Mouse (Mus musculus) layer of hippocampus, adult 2 months (tissue): ENCODE results near the gene Apoc3. TPM values are rescaled to one million over a fixed set of nuclear protein-coding genes. Genes with fewer than 3 reads are reported as not detected.
A peak's percentile ranks its signal among the peaks of the same experiment; 100 is the strongest.

ENCODE experiments used
- DNase-seq, 2 experiments: peaks; one replicate each; pipeline ENCODE4 v3.0.0; 2022; ENCODE audit warnings: low spot score in 2 of 2
- H3K27ac ChIP-seq: fragments of 200-600 bp; 2 replicates; pipeline ENCODE4 v1.8.1; 2022
- H3K4me3 ChIP-seq: fragments of 200-600 bp; 2 replicates; pipeline ENCODE4 v1.8.1; 2022; ENCODE audit warnings: mild to moderate bottlenecking
- CTCF ChIP-seq: fragments of 200-600 bp; conservative IDR thresholded peaks from 2 replicates; pipeline ENCODE4 v1.8.1; 2022; ENCODE audit warnings: antibody characterized with exemption, mild to moderate bottlenecking, moderate library complexity
- total RNA-seq, 2 experiments: library from RNA; stranded (reverse); gene quantifications; 2 replicates each; pipeline ENCODE4 v1.2.3; 2021

Gene Apoc3
- total RNA-seq, 2 experiments from 2014 or later: 1.0 TPM; not detected in 1

DNA sequence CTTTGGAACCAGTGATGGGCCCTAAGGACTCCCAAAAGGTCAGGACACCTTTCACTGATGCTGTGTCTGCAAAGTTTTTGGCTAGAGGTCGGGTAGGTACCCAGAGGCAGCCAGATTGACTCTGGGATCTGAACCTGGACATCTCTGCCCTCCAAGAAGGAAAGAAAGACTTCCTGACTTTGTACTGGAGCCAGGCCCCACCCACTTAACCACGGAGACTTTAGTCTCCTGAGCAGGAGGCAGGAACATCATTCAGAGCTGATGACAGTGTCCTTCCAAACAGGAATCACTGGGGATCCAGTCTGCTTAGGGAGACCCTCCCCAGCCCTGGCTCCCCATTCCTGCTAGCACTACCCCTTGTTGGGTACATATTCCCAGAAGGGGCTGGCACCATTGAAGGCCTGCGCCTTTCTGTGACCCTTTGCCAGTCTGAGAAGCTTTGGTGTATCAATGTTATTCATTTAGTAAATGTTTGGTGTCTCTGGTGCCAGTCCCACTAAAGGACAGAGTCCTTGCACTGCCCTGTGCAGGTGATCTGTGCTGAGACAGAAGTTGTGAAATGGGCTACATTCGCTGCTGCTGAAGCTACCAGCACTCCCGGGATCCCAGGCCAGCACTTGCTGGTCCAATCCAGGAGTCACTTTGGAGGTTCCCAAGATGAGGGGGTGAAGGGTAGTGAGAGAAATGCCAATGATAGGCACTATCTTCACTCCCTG, 10.3 kb downstream of the Apoc3 start:
- H3K4me3 ChIP-seq: no peak overlapping the region
- DNase-seq: no peak
- no peak for TF ChIP-seq CTCF
- H3K27ac ChIP-seq: no peak overlapping the region

DNA sequence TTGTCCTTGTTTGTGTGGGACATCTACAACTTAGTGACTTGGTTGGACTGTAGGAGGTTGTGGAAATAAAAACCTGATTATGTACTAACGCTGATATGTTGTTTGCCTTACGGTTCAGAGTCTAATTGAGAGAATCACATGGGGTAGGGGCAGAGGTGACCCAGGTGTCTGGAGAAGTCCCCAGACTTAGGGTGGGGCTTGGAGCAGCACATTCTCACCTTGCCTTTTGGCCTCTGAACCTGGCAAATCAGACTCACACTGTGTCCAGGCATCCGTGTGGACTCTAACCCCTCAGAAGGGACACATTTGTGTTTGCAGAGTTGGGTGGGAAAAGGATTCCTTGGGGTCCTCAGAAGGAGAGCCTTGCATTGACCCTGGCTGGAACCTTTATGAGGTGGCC, 11.3 kb downstream of the Apoc3 start:
- Histone ChIP-seq H3K4me3 (no peak overlapping the region), H3K27ac (no peak overlapping the region)
- DNase-seq: no peak
- no peak for TF ChIP-seq CTCF

DNA sequence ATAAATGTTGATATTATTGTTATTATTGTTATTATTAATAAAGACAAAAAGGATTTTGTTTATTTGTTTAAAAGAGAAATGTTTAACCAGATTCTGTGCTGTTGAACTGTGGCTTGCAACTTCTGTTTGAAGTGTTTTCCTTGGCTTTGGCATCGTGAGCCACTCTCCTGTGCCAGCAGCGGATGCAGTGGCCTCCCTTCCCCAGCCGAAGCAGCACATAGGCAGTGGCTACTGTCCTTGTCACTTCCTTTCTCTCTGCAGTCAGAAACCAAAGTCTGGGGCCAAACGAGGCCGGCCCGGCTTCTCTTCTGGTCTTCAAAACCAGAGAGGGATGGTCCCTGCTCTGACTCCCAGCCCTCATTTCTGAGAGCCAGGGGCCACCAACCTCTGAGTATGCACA, 12.3 kb downstream of the Apoc3 start:
- no peak for TF ChIP-seq CTCF
- no peak for DNase-seq
- Histone ChIP-seq H3K4me3 (no peak overlapping the region), H3K27ac (peak overlapping the region; percentile 48)

DNA sequence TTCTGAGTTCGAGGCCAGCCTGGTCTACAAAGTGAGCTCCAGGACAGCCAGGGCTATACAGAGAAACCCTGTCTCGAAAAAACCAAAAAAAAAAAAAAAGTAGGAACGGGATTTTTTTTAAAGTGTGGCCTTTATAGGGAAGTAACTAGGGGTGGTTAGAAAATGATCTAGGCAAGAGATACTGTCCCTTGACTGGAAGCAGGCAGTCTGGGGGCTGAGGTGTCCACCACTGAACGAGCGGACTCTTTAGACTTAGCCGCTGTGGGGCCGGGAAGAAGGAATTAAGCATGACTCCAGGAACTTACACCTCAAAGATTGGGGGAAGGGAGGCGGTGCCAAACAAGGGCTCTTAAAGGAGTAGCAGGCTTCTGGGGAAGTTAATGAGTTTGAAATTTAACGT, 17.3 kb downstream of the Apoc3 start:
- no peak for DNase-seq
- no peak overlapping the region for H3K27ac ChIP-seq
- no peak overlapping the region for H3K4me3 ChIP-seq
- no peak for TF ChIP-seq CTCF

DNA sequence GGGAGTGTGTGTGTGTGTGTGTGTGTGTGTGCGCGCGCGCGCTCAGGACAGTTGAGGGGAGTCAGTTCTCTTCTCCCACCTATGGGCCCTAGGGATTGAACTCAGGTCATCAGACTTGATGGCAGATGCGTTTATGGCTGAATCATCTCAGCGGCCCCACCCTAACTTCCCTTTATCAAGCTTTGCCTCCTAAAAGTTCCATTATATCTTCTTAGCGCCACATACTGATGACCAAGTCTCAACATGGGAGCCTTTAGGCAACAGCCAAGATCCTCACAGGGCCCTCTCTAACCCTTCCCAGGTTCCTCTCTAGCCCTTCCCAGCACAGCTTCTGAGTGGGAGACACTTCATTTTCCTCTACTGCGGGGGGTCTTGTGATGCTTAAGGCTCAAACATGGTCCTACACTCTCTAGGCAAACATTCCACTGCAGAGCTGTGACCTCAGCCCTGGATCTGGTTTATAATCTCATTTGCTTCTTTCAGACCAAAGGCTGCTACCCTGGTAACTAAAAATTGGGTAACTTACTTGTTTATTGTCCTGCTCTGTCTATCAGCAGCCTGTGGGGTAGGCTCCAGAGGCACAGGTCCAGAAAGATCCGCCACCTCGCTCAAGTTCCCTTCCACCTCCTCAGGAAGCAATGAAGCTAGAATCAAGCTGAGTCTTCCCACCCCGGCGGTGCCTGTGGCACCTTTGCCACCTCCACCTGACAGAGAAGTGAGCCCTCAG, 18.5 kb downstream of the Apoc3 start:
- Histone ChIP-seq H3K27ac (no peak overlapping the region), H3K4me3 (no peak overlapping the region)
- TF ChIP-seq CTCF: no peak
- DNase-seq: no peak

DNA sequence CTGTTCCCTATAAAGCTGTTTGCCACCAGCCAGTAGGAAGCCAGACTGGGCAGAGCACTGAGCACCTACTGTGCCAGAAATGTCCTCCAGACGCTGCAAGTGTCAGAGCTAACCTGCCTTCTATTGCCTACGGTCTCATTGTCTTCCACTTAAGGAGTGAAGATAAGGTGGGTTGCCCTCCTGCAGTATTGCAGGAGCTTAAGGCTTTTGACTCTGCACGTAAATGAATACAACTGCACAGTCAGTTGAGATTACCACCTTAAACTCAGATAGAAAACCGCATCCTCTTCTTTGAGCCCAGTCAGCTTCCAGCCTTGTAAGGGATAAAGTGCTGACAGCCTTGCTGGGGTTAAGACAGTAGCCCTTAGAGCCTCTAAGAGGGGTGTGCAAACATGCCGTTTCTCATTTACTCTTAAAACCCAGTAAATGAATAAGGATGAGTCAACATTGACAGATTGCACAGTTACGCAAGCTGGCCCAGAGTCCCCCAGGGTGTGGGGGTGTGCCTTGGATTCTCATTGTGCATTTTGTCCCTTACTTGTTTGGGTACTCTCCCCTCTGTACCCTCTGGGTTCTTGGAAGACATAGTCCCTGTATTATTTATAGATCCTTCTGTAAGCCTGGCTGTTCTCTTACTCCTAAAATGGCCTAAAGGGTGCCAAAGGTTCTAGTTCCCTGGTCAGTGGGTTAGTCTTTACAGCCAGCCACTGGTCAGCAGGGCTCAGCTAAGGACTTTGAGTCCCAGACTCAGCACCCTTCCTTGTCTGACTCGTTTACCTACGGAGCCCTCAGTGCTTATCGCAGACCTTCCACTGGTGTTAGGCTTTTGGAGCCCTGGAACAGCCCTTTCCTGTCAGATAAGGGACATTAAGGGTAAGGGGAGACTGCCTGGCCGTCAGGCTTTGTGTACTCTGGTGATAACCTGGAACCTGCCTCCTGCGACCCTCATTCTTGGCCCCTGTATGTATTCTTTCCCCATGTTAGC, 19.8 kb downstream of the Apoc3 start:
- DNase-seq: peak; percentile 49 to 64
- no peak overlapping the region for H3K4me3 ChIP-seq
- TF ChIP-seq CTCF: no peak
- no peak overlapping the region for H3K27ac ChIP-seq

DNA sequence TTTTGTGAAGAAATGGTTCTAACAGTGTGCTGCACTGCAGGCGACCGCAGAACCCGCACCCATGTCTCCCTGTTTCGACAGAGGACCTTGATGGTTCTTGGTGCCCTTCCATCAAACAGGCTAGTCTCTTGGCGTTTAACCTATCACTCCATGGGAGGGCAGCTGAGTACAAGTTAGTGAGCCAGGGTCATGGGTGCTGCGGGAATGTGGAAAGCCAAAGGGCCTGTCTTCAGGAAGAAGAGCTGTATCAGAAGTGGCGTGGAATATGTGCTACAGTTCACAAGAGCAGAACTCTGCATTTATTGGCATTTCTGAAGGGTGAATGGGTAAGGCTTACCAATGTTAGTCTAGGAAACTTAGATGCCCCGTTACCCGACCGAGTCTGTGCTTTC, 20.5 kb downstream of the Apoc3 start:
- TF ChIP-seq CTCF: no peak
- H3K4me3 ChIP-seq: no peak overlapping the region
- H3K27ac ChIP-seq: no peak overlapping the region; the same call in 1 of the 2 replicates
- DNase-seq: no peak

DNA sequence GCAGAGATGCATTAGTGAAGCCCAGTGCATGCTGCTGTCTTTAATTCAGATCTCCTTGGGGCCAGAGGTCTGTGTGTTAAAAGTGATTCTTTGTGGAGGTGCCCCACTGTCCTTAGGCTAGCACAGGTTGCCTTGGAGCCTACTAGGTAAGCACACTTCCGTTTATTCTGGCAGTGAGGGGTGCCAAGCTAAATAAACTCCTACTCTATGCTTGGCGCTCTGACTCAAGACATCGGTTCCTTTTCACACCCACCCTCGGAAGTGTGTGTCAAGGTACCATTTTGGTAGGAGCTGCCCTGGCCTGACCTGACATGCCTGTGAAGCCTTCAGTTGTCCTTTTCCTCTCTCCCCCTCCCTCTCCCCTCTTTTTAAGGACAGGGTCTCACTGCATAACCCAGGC, 21.2 kb downstream of the Apoc3 start:
- H3K4me3 ChIP-seq: no peak overlapping the region

DNA sequence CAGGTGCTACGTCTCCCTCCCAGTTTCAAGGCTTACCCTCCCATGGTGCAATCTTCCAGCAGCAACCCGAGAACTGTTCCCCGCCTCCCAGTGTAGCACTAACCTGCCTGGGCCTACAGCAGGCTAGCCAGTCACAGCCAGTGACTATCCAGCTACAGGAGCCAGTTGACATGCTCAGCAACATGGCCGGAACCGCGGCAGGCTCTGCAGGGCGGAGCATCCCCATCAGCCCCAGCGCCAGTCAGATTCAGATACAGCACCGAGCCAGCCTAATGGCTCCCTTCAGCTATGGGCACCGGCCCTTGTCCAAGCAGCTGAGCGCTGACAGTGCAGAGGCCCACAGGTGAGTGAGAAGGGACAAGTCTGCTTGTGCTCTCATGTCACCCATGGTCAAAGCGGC, 25.0 kb downstream of the Apoc3 start:
- no peak for DNase-seq
- Histone ChIP-seq H3K4me3 (no peak overlapping the region), H3K27ac (no peak overlapping the region)
- no peak for TF ChIP-seq CTCF

More for the DNA sequence above, 21.2 kb downstream of the Apoc3 start:
- no peak for DNase-seq
- no peak for TF ChIP-seq CTCF
- H3K27ac ChIP-seq: no peak overlapping the region

DNA sequence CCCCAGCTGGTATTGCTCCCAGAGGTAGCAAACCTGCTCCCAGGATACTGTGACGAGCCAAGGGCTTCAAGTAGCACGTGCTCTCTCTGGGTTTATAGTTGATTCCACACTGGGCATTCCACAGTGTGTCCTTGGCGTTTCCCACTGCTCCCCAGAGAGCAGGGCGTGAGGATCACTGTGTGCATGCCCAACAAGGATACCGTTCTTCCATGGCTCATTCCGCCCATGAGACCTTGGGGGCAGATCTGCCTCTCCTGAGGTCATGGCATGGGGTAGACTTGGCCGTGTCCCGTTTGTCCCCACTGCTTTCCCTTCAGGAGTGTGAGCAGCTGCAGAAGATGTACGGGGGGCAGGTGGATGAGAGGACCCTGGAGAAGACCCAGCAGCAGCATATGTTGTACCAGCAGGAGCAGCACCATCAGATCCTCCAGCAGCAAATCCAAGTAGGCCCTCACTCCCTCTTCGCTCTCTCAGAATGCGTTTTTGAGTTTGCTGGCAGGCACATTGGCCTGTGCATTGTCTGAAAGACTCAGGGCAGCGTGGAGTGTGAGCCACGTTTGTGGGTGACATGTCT, 26.9 kb downstream of the Apoc3 start:
- no peak for DNase-seq
- H3K4me3 ChIP-seq: no peak overlapping the region
- no peak for TF ChIP-seq CTCF
- H3K27ac ChIP-seq: no peak overlapping the region

DNA sequence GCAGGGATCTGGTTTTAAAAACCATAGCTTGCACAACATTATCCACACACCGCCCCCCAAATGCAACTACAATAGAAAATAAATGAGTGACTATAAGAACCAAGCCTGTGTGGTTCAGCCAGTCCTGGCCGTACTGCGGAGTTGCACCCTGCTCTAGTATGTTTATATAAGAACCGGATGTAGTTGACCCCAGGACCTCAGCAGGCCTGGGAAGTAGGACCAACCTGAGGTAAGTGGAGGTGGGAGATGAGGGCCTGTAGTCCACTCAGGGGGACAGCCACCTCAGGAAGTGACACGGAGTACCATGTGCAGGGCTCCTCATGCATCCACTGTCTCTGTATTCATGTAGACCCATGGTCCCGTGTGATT, 28.0 kb downstream of the Apoc3 start:
- DNase-seq: no peak
- TF ChIP-seq CTCF: no peak
- Histone ChIP-seq H3K4me3 (no peak overlapping the region), H3K27ac (no peak overlapping the region)

DNA sequence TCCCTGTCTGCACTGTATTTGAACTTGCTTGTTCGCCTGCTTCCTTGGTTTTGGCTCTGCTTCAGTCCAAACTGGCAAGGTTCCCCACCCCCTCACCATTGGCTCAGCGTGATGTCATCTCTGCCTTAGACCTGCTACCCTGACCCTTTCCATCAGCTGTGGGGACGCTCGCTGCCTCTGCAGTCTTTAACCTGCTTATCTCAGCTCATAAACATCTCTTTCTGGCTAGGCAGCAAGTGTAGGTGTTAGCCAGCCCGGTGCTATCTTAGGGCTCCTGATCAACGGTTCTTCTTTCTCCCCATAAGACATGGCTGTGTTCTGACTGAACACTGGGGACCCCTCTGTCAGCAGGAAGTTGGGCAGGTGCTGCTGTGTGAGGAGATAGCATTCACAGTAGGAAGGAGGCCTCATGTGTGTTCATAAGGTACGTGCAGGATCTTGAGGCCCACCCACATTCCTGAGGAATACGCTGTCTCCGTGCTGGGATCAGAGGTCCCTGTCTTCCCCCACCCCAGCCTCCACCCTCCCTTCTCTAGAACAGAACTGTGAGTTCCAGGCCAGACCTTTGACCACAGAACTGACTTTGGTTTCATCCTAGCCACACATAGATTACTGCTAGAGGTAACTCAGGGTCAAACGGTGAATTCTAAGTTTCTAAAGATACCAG, 28.5 kb downstream of the Apoc3 start:
- Histone ChIP-seq H3K27ac (no peak overlapping the region), H3K4me3 (no peak overlapping the region)
- DNase-seq: no peak
- TF ChIP-seq CTCF: no peak

DNA sequence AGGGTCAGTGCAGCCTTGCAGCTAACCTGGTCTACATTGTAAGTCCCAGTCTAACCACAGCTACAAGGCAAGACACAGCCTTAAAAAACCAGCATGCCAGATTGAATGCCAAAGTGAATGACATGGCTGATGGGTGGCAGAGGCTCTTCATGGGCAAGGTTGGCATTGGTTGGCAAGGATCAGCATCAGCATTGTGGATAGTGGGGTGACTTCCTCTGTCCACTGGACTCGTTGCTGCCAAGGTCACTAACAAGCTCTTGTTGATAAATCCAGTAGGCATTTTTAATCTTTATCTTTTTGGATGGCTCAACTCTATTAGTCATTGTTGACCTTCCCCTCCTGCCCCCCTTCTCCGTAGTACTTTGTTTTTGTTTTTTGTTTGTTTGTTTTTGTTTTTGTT, 35.8 kb downstream of the Apoc3 start:
- peak overlapping the region; percentile 16; the same call in 1 of the 2 replicates for H3K27ac ChIP-seq
- no peak for DNase-seq
- TF ChIP-seq CTCF: no peak
- no peak overlapping the region for H3K4me3 ChIP-seq
